Mouse (Mus musculus) midbrain, embryonic 14.5 days (tissue): ENCODE measurements around the gene B3galt4. TPM values are rescaled to one million over a fixed set of nuclear protein-coding genes. Genes with fewer than 3 reads are reported as not detected.

Source experiments
- ATAC-seq: fragments of 200-750 bp; cut with Nextera tagmentation; 2 replicates; pipeline ENCODE4 v1.8.0; 2017; ENCODE audit warnings: moderate number of reproducible peaks, moderate library complexity; ENCODE audit not compliant: low FRiP score, low TSS enrichment
- DNase-seq: peaks from one replicate; pipeline ENCODE4 v3.0.0-alpha.2; 2015
- H3K27ac ChIP-seq: fragments of 300-500 bp; sonication (generic); replicated peaks from 2 replicates; pipeline ENCODE4 v1.5.1; 2014; ENCODE audit warnings: mild to moderate bottlenecking, low read depth, low read length, moderate library complexity
- H3K27me3 ChIP-seq: fragments of 300-500 bp; sonication (generic); 2 replicates; pipeline ENCODE4 v1.6.1; 2014; ENCODE audit warnings: low read length, control low read depth, mixed read lengths; ENCODE audit not compliant: control insufficient read depth, insufficient read depth
- H3K36me3 ChIP-seq: fragments of 300-500 bp; sonication (generic); 2 replicates; pipeline ENCODE4 v1.6.1; 2014; ENCODE audit warnings: low read length, control low read depth; ENCODE audit not compliant: control insufficient read depth, insufficient read depth
- H3K4me1 ChIP-seq: fragments of 300-500 bp; sonication (generic); 2 replicates; pipeline ENCODE4 v1.6.1; 2014; ENCODE audit warnings: mild to moderate bottlenecking, antibody characterized with exemption, low read length, control low read depth; ENCODE audit not compliant: control insufficient read depth, insufficient read depth
- H3K4me2 ChIP-seq: fragments of 300-500 bp; sonication (generic); 2 replicates; pipeline ENCODE4 v1.6.1; 2014; ENCODE audit warnings: mild to moderate bottlenecking, low read length, moderate library complexity
- H3K4me3 ChIP-seq: fragments of 300-500 bp; sonication (generic); replicated peaks from 2 replicates; pipeline ENCODE4 v1.5.1; 2014; ENCODE audit warnings: low read depth, low read length
- H3K9ac ChIP-seq: fragments of 300-500 bp; sonication (generic); replicated peaks from 2 replicates; pipeline ENCODE4 v1.6.1; 2014; ENCODE audit warnings: mild to moderate bottlenecking, low read length, moderate library complexity
- H3K9me3 ChIP-seq: fragments of 300-500 bp; sonication (generic); 2 replicates; pipeline ENCODE4 v1.6.1; 2016; ENCODE audit warnings: low read length, control low read depth, mixed read lengths; ENCODE audit not compliant: control insufficient read depth
- WGBS: fragments of 180-500 bp; shearing (Covaris S2); extraction: QIAGEN DNeasy Blood & Tissue Kit; methylation state at CpG from one replicate; pipeline ENCODE4 v1.1.7; 2014; 5-methylcytosine and 5-hydroxymethylcytosine counted together
- polyA plus RNA-seq: library from polyadenylated mRNA; unstranded; fragments of >200 nt; fragmentation: Nextera tagmentation; extraction: Ambion mirVana; gene quantifications from 2 replicates; pipeline ENCODE4 v1.2.1, GENCODE M21; 2014

Gene B3galt4
- polyA plus RNA-seq, 1 experiment from 2014 or later, result 8.0 TPM

- ATAC-seq (no peak), DNase-seq (no peak)
- Histone ChIP-seq H3K9ac (peak overlapping the region; percentile 91; the same call in 1 of the 2 replicates), H3K4me3 (peak overlapping the region; percentile 79), H3K27me3 (no peaks in the 10 kb centered on the region), H3K4me2 (peak overlapping the region; percentile 99), H3K27ac (no peak overlapping the region), H3K36me3 (peaks cover 35% of the 10 kb centered on the region), H3K9me3 (no peaks in the 10 kb centered on the region), H3K4me1 (peaks cover 16% of the 10 kb centered on the region)
- WGBS, result 33% methylated on average over 18 of the region's 18 CpGs
These were observed 20.0 kb downstream of the B3galt4 start for GRCm38 (mm10) chr17:33931159-33931866.

DNA sequence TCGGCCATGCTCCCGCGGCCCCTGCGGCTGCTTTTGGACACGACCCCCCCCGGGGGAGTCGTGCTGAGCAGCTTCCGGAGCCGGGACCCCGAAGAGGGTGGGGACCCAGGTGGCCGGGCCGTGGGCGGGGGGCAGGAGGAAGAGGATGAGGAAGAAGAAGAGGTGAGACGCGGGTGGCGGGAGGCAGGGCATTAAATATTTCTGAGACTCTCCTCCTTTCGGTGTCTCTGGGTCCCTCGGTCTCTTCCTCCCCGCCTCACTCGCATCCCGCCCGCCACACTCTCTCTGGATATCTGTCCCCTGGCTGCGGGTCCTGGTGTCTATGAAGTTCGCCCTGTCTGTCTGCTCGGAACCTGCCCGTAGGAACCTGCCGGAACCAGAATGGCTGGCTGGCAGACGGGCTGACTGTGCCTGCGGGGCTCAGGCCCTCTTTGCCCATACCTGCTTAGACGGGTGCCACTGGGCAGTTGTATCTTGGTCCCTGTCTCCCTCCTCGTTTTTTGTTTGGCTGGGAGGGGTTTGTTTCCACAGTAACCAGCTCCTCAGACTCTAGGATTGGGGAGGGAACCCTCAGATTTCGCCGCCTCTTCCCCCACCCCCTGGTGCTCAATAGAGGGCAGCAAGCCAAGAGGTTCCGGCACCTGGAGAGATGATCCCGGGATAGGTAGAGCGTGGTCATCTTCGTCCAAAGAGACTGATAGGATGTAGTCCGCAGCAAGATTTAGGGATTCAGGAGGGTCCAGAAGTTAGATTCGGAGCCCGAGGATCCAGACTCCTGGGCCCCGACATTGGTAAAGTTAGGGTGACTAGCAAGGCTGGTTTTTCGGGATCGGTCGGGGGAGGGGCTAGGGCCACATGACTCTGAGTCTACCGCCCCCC is 20.8 kb downstream of the B3galt4 start:
- peak; percentile 18 for ATAC-seq

GRCm38 (mm10) chr17:33929371-33930279 is 21.7 kb downstream of the B3galt4 start, which contains the start of gene Rgl2:
TSS of gene Rgl2 (plus strand) at chr17:33929543.
- under 1% methylated on average over 78 of the region's 80 CpGs for WGBS
- H3K4me3 ChIP-seq, result peak within 1 kb of the TSS; percentile 79
- peak within 1 kb of the TSS; percentile 91 for H3K9ac ChIP-seq
- H3K9me3 ChIP-seq, result no peaks in the 10 kb centered on the region
- H3K27me3 ChIP-seq, result no peaks in the 10 kb centered on the region
- ATAC-seq, result peak; percentile 86
- peaks cover 16% of the 10 kb centered on the region for H3K4me1 ChIP-seq
- peak within 1 kb of the TSS; percentile 99 for H3K4me2 ChIP-seq
- peaks cover 34% of the 10 kb centered on the region for H3K36me3 ChIP-seq
- peak; percentile 98 for DNase-seq
- peak within 1 kb of the TSS; percentile 92 for H3K27ac ChIP-seq

More for the DNA sequence above, 20.8 kb downstream of the B3galt4 start:
- peak overlapping the region; percentile 92 for H3K27ac ChIP-seq
- H3K4me2 ChIP-seq, result peak overlapping the region; percentile 99
- DNase-seq, result peak; percentile 46
- H3K36me3 ChIP-seq, result peaks cover 36% of the 10 kb centered on the region
- peaks cover 16% of the 10 kb centered on the region for H3K4me1 ChIP-seq
- peak overlapping the region; percentile 79 for H3K4me3 ChIP-seq
- no peaks in the 10 kb centered on the region for H3K9me3 ChIP-seq
- WGBS, result under 1% methylated on average over 45 of the region's 45 CpGs
- peak overlapping the region; percentile 91 for H3K9ac ChIP-seq
- H3K27me3 ChIP-seq, result no peaks in the 10 kb centered on the region

DNA sequence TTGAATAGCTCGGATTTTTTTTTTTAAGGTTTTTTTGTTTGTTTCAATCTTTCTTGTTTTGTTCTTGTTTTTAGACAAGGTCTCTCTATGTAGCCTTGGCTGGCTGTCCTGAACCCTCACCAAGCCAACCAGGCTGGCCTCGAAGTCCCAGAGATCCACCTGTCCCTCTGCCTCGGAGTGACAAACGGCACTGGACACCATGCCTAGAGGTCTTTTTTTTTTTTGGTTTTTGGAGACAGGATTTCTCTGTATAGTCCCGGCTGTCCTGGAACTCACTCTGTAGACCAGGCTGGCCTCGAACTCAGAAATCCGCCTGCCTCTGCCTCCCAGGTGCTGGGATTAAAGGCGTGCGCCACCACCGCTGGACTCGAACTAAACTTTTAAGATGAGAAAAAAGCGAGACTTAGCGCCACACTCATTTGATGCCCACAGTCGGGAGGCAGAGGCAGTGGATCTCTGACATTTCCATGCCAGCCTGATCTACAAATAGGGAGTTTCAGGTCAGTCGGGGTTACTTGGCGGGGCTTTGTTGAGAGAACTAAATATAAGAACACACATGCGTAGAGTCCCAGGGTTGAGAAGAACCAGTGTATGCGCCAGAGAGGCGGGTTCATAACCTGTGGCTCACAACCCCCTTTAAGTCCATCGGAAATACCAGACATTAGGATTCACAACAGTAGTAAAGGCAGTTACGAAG is 22.9 kb downstream of the B3galt4 start:
- peak overlapping the region; percentile 91 for H3K9ac ChIP-seq
- peak overlapping the region; percentile 79 for H3K4me3 ChIP-seq
- no peak overlapping the region for H3K27ac ChIP-seq
- DNase-seq (no peak), ATAC-seq (no peak)
- H3K4me1 ChIP-seq, result peaks cover 16% of the 10 kb centered on the region
- H3K9me3 ChIP-seq, result no peaks in the 10 kb centered on the region
- H3K4me2 ChIP-seq, result peak overlapping the region; percentile 99
- WGBS, result 67% methylated on average over 21 of the region's 21 CpGs
- peaks cover 27% of the 10 kb centered on the region for H3K36me3 ChIP-seq
- no peaks in the 10 kb centered on the region for H3K27me3 ChIP-seq

DNA sequence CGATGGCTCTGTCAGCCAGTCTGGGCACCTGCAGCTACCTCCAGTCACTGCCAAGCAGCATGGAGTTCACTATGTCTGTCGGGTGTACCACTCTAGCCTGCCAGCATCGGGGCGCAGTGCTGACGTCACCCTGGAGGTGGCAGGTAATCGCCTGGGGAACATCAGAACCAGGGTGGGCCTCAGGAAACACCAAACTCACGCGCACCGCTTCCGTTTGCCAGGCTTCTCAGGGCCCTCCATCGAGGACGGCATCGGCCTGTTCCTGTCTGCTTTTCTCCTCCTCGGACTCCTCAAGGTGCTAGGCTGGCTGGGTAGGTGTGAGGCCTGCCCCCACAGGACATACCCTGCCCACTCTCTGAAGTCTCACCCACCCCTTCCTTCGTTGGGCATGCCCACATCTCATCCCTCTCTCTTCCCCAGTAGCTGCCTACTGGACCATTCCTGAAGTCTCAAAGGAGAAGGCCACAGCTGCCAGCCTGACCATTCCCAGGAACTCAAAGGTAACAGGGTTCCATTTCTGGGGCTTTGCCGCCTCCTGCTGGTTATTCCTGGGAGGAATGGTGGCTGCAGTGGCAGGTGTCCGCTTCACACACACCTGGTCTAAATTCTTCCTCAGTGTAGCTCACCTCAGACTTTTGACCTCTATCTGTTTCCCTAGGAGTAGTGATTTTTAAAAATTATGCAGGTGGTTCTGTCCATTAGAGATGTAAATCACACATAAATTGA is 24.9 kb downstream of the B3galt4 start:
- ATAC-seq, result no peak
- DNase-seq, result no peak

DNA sequence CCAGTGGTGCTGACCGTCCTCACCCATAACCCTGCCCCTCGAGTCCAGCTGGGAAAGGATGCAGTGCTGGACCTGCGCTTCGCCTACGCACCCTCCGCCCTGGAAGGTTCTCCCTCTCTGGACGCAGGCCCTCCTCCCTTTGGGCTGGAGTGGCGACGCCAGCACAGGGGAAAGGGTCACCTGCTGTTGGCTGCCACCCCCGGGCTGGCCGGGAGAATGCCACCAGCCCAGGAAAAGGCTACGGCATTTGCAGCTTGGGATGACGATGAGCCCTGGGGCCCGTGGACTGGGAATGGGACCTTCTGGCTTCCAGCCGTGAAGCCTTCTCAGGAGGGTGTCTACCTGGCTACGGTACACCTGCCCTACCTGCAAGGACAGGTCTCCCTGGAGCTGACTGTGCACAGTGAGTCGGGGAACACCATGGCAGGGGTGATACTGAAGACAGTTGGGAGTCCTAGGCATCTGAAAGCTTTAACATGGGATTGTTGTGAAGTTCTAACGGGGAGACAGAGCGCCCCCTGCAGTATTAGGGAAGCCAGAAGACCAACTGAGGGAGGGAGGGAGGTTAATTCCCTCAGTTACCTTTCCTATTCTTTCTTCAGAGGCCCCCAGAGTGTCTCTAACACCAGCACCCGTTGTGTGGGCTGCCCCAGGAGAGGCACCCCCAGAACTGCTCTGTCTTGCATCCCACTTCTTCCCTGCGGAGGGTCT is 25.7 kb downstream of the B3galt4 start:
- H3K4me1 ChIP-seq, result peaks cover 7% of the 10 kb centered on the region; the same call in 1 of the 2 replicates
- no peak overlapping the region for H3K4me3 ChIP-seq
- H3K36me3 ChIP-seq, result peaks cover 16% of the 10 kb centered on the region
- no peak overlapping the region for H3K9ac ChIP-seq
- ATAC-seq (no peak), DNase-seq (no peak)
- H3K27me3 ChIP-seq, result no peaks in the 10 kb centered on the region
- H3K4me2 ChIP-seq, result no peak overlapping the region
- H3K27ac ChIP-seq, result no peak overlapping the region
- 84% methylated on average over 20 of the region's 21 CpGs for WGBS
- H3K9me3 ChIP-seq, result no peaks in the 10 kb centered on the region

More for the DNA sequence above, 24.9 kb downstream of the B3galt4 start:
- Histone ChIP-seq H3K4me2 (no peak overlapping the region), H3K9me3 (no peaks in the 10 kb centered on the region), H3K36me3 (peaks cover 16% of the 10 kb centered on the region), H3K4me3 (no peak overlapping the region), H3K9ac (no peak overlapping the region), H3K27ac (no peak overlapping the region), H3K4me1 (peaks cover 15% of the 10 kb centered on the region), H3K27me3 (no peaks in the 10 kb centered on the region)
- WGBS, result 77% methylated on average over 17 of the region's 17 CpGs

DNA sequence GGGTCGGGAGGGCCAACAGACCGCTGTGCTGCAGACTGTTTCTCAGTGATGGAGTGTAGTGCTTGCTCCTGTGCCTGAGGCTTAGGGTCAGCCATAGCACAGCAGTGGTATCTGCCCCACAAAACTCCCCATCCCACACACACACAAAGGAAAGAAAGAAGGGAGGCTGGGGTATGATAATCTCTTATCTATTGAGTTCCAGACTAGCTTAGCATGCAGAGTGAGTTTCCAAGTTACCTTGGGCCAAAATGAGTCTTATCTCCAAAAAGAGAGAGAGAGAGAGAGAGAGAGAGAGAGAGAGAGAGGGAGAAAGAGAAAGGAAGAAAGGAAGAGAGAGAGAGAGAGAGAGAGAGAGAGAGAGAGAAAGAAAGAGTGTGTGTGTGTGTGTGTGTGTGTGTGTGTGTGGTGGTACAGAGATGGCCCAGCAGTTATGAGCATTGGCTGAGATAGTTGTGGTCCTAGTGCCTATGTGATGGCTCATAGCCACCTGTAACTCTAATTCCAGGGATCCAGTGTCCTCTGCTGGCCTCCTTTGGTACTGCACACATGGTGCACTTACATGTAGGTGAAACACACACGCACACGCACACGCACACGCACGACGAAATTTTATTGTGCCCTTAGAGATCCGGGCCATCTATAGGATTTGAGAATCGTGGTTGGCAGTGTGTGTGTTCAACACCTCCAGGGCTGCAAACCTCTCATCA is 26.6 kb downstream of the B3galt4 start:
- no peak for ATAC-seq

More for the DNA sequence above, 26.6 kb downstream of the B3galt4 start:
- H3K4me1 ChIP-seq, result peaks cover 14% of the 10 kb centered on the region
- H3K4me3 ChIP-seq, result no peak overlapping the region
- no peak overlapping the region for H3K4me2 ChIP-seq
- no peak overlapping the region for H3K9ac ChIP-seq
- no peaks in the 10 kb centered on the region for H3K27me3 ChIP-seq
- no peak overlapping the region for H3K27ac ChIP-seq
- WGBS, result 87% methylated on average over 10 of the region's 10 CpGs
- no peak for DNase-seq
- peaks cover 16% of the 10 kb centered on the region for H3K36me3 ChIP-seq
- no peaks in the 10 kb centered on the region for H3K9me3 ChIP-seq
